Mouse (Mus musculus): ENCODE measurements around the gene Zfp292. TPM values are rescaled to one million over a fixed set of nuclear protein-coding genes. Genes with fewer than 3 reads are reported as not detected.

Zfp292 gene
- polyA plus RNA-seq, 2 experiments = 2.5 to 4.7 TPM

GRCm38 (mm10) chr4:34796294-34796693, 86.5 kb downstream of the Zfp292 start:
- no peak for TF ChIP-seq CTCF (IDR thresholded peaks at IDR 0.05; ENCODE audit: low read depth)
- no peak for TF ChIP-seq EP300 (IDR thresholded peaks at IDR 0.05; ENCODE audit: low read depth)
- Histone ChIP-seq H3K4me3 (ENCODE audit: insufficient read depth in 1 of 2, low read depth in 2 of 2, low read length in 2 of 2) (no peak overlapping the region), H3K9me3 (ENCODE audit: control insufficient read depth, low read length) (no peaks in the 10 kb centered on the region), H3K9ac (replicated peaks) (no peak overlapping the region), H3K4me1 (replicated peaks; ENCODE audit: control insufficient read depth in 2 of 2, insufficient read depth in 2 of 2, low read length in 1 of 2) (no peaks in the 10 kb centered on the region), H3K4me2 (ENCODE audit: low read depth) (no peak overlapping the region), H3K36me3 (replicated peaks; ENCODE audit: control insufficient read depth, insufficient read depth, low read depth) (no peaks in the 10 kb centered on the region), H3K27ac (no peak overlapping the region), H3K27me3 (ENCODE audit: control insufficient read depth, insufficient read depth, low read length) (no peaks in the 10 kb centered on the region)
- ATAC-seq (ENCODE audit: insufficient read depth) = no peak
- no peak for DNase-seq (ENCODE audit: low read depth in 3 of 3, low spot score in 3 of 3)
- 66% methylated on average over 5 of the region's 5 CpGs for WGBS (ENCODE audit: insufficient replicate concordance)

DNA sequence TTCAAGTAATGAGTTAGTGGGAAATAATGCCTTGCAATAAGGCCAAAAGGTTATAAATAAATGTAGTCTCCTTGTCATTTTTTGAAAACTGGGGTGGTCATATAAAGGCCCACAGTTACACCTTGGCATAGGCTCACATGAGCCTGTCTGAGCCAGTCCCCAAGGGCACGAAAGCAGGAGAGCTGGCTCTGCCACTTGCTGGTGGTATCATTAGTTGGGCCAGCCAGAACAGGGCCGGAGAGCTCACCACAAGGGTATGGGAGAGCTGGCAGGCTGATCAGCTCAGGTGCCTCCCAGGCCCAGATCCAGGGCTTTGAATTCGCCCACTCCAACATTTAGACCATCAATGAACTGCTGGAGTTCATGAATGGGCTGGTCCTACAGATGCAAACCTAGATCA, 96.3 kb downstream of the Zfp292 start:
- Histone ChIP-seq H3K4me2 (ENCODE audit: low read depth) (no peak overlapping the region), H3K27ac (no peak overlapping the region), H3K9ac (replicated peaks) (no peak overlapping the region), H3K4me3 (ENCODE audit: insufficient read depth in 1 of 2, low read depth in 2 of 2, low read length in 2 of 2) (no peak overlapping the region), H3K36me3 (replicated peaks; ENCODE audit: control insufficient read depth, insufficient read depth, low read depth) (no peaks in the 10 kb centered on the region), H3K27me3 (ENCODE audit: control insufficient read depth, insufficient read depth, low read length) (no peaks in the 10 kb centered on the region), H3K4me1 (replicated peaks; ENCODE audit: control insufficient read depth in 2 of 2, insufficient read depth in 2 of 2, low read length in 1 of 2) (no peaks in the 10 kb centered on the region), H3K9me3 (ENCODE audit: control insufficient read depth, low read length) (no peaks in the 10 kb centered on the region)
- ATAC-seq (ENCODE audit: insufficient read depth) (no peak), DNase-seq (ENCODE audit: low read depth in 3 of 3, low spot score in 3 of 3) (no peak)
- 64% methylated on average over 3 of the region's 3 CpGs for WGBS (ENCODE audit: insufficient replicate concordance)
- TF ChIP-seq CTCF (IDR thresholded peaks at IDR 0.05; ENCODE audit: low read depth) (no peak), EP300 (IDR thresholded peaks at IDR 0.05; ENCODE audit: low read depth) (no peak)

- WGBS (ENCODE audit: insufficient replicate concordance) = 54% methylated on average over 2 of the region's 2 CpGs
- H3K4me1 ChIP-seq (replicated peaks; ENCODE audit: control insufficient read depth in 2 of 2, insufficient read depth in 2 of 2, low read length in 1 of 2) = no peaks in the 10 kb centered on the region
These were observed 97.1 kb downstream of the Zfp292 start for GRCm38 (mm10) chr4:34785646-34786045.

GRCm38 (mm10) chr4:34784865-34785264, 97.9 kb downstream of the Zfp292 start:
- no peak overlapping the region for H3K4me2 ChIP-seq (ENCODE audit: low read depth)
- H3K27me3 ChIP-seq (ENCODE audit: control insufficient read depth, insufficient read depth, low read length) = no peaks in the 10 kb centered on the region
- no peak overlapping the region for H3K4me3 ChIP-seq (ENCODE audit: insufficient read depth in 1 of 2, low read depth in 2 of 2, low read length in 2 of 2)
- no peak overlapping the region for H3K27ac ChIP-seq
- no peaks in the 10 kb centered on the region for H3K4me1 ChIP-seq (replicated peaks; ENCODE audit: control insufficient read depth in 2 of 2, insufficient read depth in 2 of 2, low read length in 1 of 2)
- WGBS (ENCODE audit: insufficient replicate concordance) = 51% methylated on average over 5 of the region's 5 CpGs
- TF ChIP-seq EP300 (IDR thresholded peaks at IDR 0.05; ENCODE audit: low read depth) (no peak), CTCF (IDR thresholded peaks at IDR 0.05; ENCODE audit: low read depth) (peak; percentile 39; the same call in 1 of the 2 replicates)
- no peak overlapping the region for H3K9ac ChIP-seq (replicated peaks)
- H3K36me3 ChIP-seq (replicated peaks; ENCODE audit: control insufficient read depth, insufficient read depth, low read depth) = no peaks in the 10 kb centered on the region
- DNase-seq (ENCODE audit: low read depth in 3 of 3, low spot score in 3 of 3) (no peak), ATAC-seq (ENCODE audit: insufficient read depth) (no peak)
- no peaks in the 10 kb centered on the region for H3K9me3 ChIP-seq (ENCODE audit: control insufficient read depth, low read length)

More at GRCm38 (mm10) chr4:34785646-34786045, 97.1 kb downstream of the Zfp292 start:
- Histone ChIP-seq H3K4me3 (ENCODE audit: insufficient read depth in 1 of 2, low read depth in 2 of 2, low read length in 2 of 2) (no peak overlapping the region), H3K36me3 (replicated peaks; ENCODE audit: control insufficient read depth, insufficient read depth, low read depth) (no peaks in the 10 kb centered on the region), H3K27ac (no peak overlapping the region), H3K27me3 (ENCODE audit: control insufficient read depth, insufficient read depth, low read length) (no peaks in the 10 kb centered on the region), H3K9ac (replicated peaks) (no peak overlapping the region), H3K4me2 (ENCODE audit: low read depth) (no peak overlapping the region), H3K9me3 (ENCODE audit: control insufficient read depth, low read length) (no peaks in the 10 kb centered on the region)
- DNase-seq (ENCODE audit: low read depth in 3 of 3, low spot score in 3 of 3) (no peak), ATAC-seq (ENCODE audit: insufficient read depth) (no peak)
- TF ChIP-seq CTCF (IDR thresholded peaks at IDR 0.05; ENCODE audit: low read depth) = no peak
- no peak for TF ChIP-seq EP300 (IDR thresholded peaks at IDR 0.05; ENCODE audit: low read depth)

GRCm38 (mm10) chr4:34782730-34783129, 100.0 kb downstream of the Zfp292 start:
- ATAC-seq (ENCODE audit: insufficient read depth) = no peak

More at GRCm38 (mm10) chr4:34782730-34783129, 100.0 kb downstream of the Zfp292 start:
- 26% methylated on average over 4 of the region's 4 CpGs for WGBS (ENCODE audit: insufficient replicate concordance)
- DNase-seq (ENCODE audit: low read depth in 3 of 3, low spot score in 3 of 3) = no peak
- no peaks in the 10 kb centered on the region for H3K4me1 ChIP-seq (replicated peaks; ENCODE audit: control insufficient read depth in 2 of 2, insufficient read depth in 2 of 2, low read length in 1 of 2)
- no peak overlapping the region for H3K27ac ChIP-seq
- no peak overlapping the region for H3K4me3 ChIP-seq (ENCODE audit: insufficient read depth in 1 of 2, low read depth in 2 of 2, low read length in 2 of 2)
- no peak overlapping the region for H3K9ac ChIP-seq (replicated peaks)
- no peaks in the 10 kb centered on the region for H3K9me3 ChIP-seq (ENCODE audit: control insufficient read depth, low read length)
- no peaks in the 10 kb centered on the region for H3K36me3 ChIP-seq (replicated peaks; ENCODE audit: control insufficient read depth, insufficient read depth, low read depth)
- no peak overlapping the region for H3K4me2 ChIP-seq (ENCODE audit: low read depth)
- TF ChIP-seq EP300 (IDR thresholded peaks at IDR 0.05; ENCODE audit: low read depth) (no peak), CTCF (IDR thresholded peaks at IDR 0.05; ENCODE audit: low read depth) (peak; percentile 47)
- H3K27me3 ChIP-seq (ENCODE audit: control insufficient read depth, insufficient read depth, low read length) = no peaks in the 10 kb centered on the region

Measured in liver, embryonic 14.5 days (tissue).